In the genomic region with DNA sequence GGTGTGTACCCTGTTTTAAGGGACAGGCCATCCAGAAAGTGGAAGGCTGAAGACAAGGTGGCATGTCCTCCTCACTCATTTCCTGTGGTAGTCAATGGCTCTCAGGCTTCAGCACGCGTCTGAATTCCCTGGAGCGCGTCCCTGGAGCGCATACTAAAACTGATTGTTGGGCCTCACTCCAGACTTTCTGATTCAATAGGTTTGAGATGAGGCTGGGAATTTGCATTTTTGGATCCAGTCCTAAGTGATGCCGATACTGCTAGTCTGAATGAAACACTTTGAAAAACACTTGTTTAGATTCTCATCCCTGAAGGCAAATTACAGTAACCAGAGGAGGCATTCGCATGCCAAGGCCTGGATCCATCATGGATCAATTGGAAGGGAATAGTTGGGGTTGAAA, we compare ENCODE assay signal across 16 mouse cellular contexts.
DNase-seq lines count a peak whose midpoint lies in the region; ATAC-seq lines count a peak whose summit lies in the region.
"Had no signal": no experiment of that assay in that cellular context is flagged by ENCODE, and none has a peak within 500 bp of the region (broad histone marks: within the 10 kb centered on the region; RNA-seq: fewer than 3 reads in every experiment).

No protein-coding gene starts in this region.

- no peaks in the 10 kb centered on the region for H3K4me1 ChIP-seq in hindbrain, embryonic 14.5 days (replicated peaks; ENCODE audit: control insufficient read depth, insufficient read depth, low read length)
- no peaks in the 10 kb centered on the region for H3K4me1 ChIP-seq in hindbrain, embryonic 10.5 days (replicated peaks)
- no peaks in the 10 kb centered on the region for H3K4me1 ChIP-seq in midbrain, embryonic 13.5 days (replicated peaks)
- 0 out of 2 replicates have a peak, but pooled peaks cover 2% of the 10 kb centered on the region for H3K4me1 ChIP-seq in midbrain, embryonic 10.5 days
- H3K4me1 ChIP-seq in forebrain, embryonic 16.5 days (replicated peaks; ENCODE audit: control insufficient read depth, insufficient read depth, low read length): peaks cover 9% of the 10 kb centered on the region
- H3K4me1 ChIP-seq: intestine, embryonic 15.5 days; midbrain, embryonic 12.5 days had no signal

- H3K36me3 ChIP-seq in hindbrain, embryonic 14.5 days (replicated peaks; ENCODE audit: control insufficient read depth, insufficient read depth): no peaks in the 10 kb centered on the region
- H3K36me3 ChIP-seq in hindbrain, embryonic 10.5 days: no peaks in the 10 kb centered on the region
- H3K36me3 ChIP-seq in midbrain, embryonic 13.5 days: no peaks in the 10 kb centered on the region
- no peaks in the 10 kb centered on the region for H3K36me3 ChIP-seq in midbrain, embryonic 10.5 days
- no peaks in the 10 kb centered on the region for H3K36me3 ChIP-seq in forebrain, embryonic 16.5 days (ENCODE audit: control insufficient read depth, insufficient read depth)
- H3K36me3 ChIP-seq: intestine, embryonic 15.5 days; midbrain, embryonic 12.5 days had no signal

- no peak overlapping the region for H3K27ac ChIP-seq in hindbrain, embryonic 14.5 days
- no peak overlapping the region for H3K27ac ChIP-seq in hindbrain, embryonic 10.5 days
- H3K27ac ChIP-seq in midbrain, embryonic 13.5 days: no peak overlapping the region
- no peak overlapping the region for H3K27ac ChIP-seq in midbrain, embryonic 10.5 days (replicated peaks)
- no peak overlapping the region for H3K27ac ChIP-seq in forebrain, embryonic 16.5 days (ENCODE audit: low read length)
- H3K27ac ChIP-seq: intestine, embryonic 15.5 days; midbrain, embryonic 12.5 days had no signal

- H3K27me3 ChIP-seq in hindbrain, embryonic 14.5 days (ENCODE audit: control insufficient read depth, insufficient read depth, low read length): no peaks in the 10 kb centered on the region
- H3K27me3 ChIP-seq in hindbrain, embryonic 10.5 days (ENCODE audit: insufficient read depth, poor library complexity, severe bottlenecking): no peaks in the 10 kb centered on the region
- H3K27me3 ChIP-seq in midbrain, embryonic 13.5 days: no peaks in the 10 kb centered on the region
- H3K27me3 ChIP-seq in midbrain, embryonic 10.5 days (ENCODE audit: low read depth, poor library complexity, severe bottlenecking): no peaks in the 10 kb centered on the region
- H3K27me3 ChIP-seq in forebrain, embryonic 16.5 days (replicated peaks; ENCODE audit: control insufficient read depth, insufficient read depth, low read length): no peaks in the 10 kb centered on the region
- H3K27me3 ChIP-seq: intestine, embryonic 15.5 days; midbrain, embryonic 12.5 days had no signal

- H3K4me2 ChIP-seq in hindbrain, embryonic 14.5 days (replicated peaks): no peak overlapping the region
- H3K4me2 ChIP-seq in midbrain, embryonic 13.5 days (replicated peaks): no peak overlapping the region
- 0 out of 2 replicates have a peak overlapping the region, but pooled peaks have one; percentile 5 for H3K4me2 ChIP-seq in forebrain, embryonic 16.5 days (ENCODE audit: low read length)
- H3K4me2 ChIP-seq: intestine, embryonic 15.5 days; midbrain, embryonic 12.5 days had no signal

- no peak overlapping the region for H3K4me3 ChIP-seq in hindbrain, embryonic 14.5 days (replicated peaks; ENCODE audit: low read length)
- H3K4me3 ChIP-seq in hindbrain, embryonic 10.5 days: no peak overlapping the region
- no peak overlapping the region for H3K4me3 ChIP-seq in midbrain, embryonic 13.5 days (replicated peaks)
- no peak overlapping the region for H3K4me3 ChIP-seq in midbrain, embryonic 10.5 days
- H3K4me3 ChIP-seq in forebrain, embryonic 16.5 days (replicated peaks; ENCODE audit: low read length): no peak overlapping the region
- H3K4me3 ChIP-seq: erythroblast, embryonic 14.5 days; intestine, embryonic 15.5 days; midbrain, embryonic 12.5 days had no signal

- no peaks in the 10 kb centered on the region for H3K9me3 ChIP-seq in hindbrain, embryonic 14.5 days (ENCODE audit: control insufficient read depth, low read length)
- H3K9me3 ChIP-seq in hindbrain, embryonic 10.5 days: no peaks in the 10 kb centered on the region
- no peaks in the 10 kb centered on the region for H3K9me3 ChIP-seq in midbrain, embryonic 13.5 days
- H3K9me3 ChIP-seq in midbrain, embryonic 10.5 days (replicated peaks): no peaks in the 10 kb centered on the region
- no peaks in the 10 kb centered on the region for H3K9me3 ChIP-seq in forebrain, embryonic 16.5 days (ENCODE audit: control insufficient read depth, low read length)
- H3K9me3 ChIP-seq: intestine, embryonic 15.5 days; midbrain, embryonic 12.5 days had no signal

- WGBS in hindbrain, embryonic 14.5 days: 53% methylated on average over 7 of the region's 7 CpGs
- WGBS in hindbrain, embryonic 10.5 days: 88% methylated on average over 7 of the region's 7 CpGs
- 67% methylated on average over 7 of the region's 7 CpGs for WGBS in midbrain, embryonic 13.5 days
- WGBS in midbrain, embryonic 10.5 days: 85% methylated on average over 7 of the region's 7 CpGs
- 19% methylated on average over 7 of the region's 7 CpGs for WGBS in forebrain, embryonic 16.5 days

- H3K9ac ChIP-seq in hindbrain, embryonic 14.5 days: no peak overlapping the region
- H3K9ac ChIP-seq in midbrain, embryonic 13.5 days (replicated peaks): no peak overlapping the region
- H3K9ac ChIP-seq in forebrain, embryonic 16.5 days (replicated peaks; ENCODE audit: low read depth, low read length): no peak overlapping the region
- H3K9ac ChIP-seq: intestine, embryonic 15.5 days; midbrain, embryonic 12.5 days had no signal

- no peak for ATAC-seq in hindbrain, embryonic 14.5 days (ENCODE audit: low FRiP score)
- ATAC-seq in midbrain, embryonic 13.5 days: 0 out of 2 replicates have a peak, but pooled peaks have one; percentile 27
- ATAC-seq in forebrain, embryonic 16.5 days: peak; percentile 92
- ATAC-seq: intestine, embryonic 15.5 days had no signal

- peak; percentile 42 for DNase-seq in hindbrain, embryonic 14.5 days (ENCODE audit: low spot score)
- no peak for DNase-seq in hindbrain, embryonic 10.5 days (ENCODE audit: low spot score)
- no peak for DNase-seq in midbrain, embryonic 10.5 days (ENCODE audit: low spot score)
- DNase-seq in right cerebral cortex, postnatal 25 days: peak; percentile 9
- no peak for DNase-seq in cerebellum, adult 18-20 months
- DNase-seq: cerebellum, postnatal 14 days; heart, postnatal 4 days; kidney, postnatal 4 days; lung, adult 18-20 months; lung, postnatal 4 days; thymus, postnatal 4 days had no signal

Comparison
In these comparisons a context has a peak if more than half of its experiments do, and no peak if none do; other contexts are left out.
1. DNase-seq: peak in hindbrain, embryonic 14.5 days (single experiment) and right cerebral cortex, postnatal 25 days (single experiment); none in hindbrain, embryonic 10.5 days (single experiment), midbrain, embryonic 10.5 days (single experiment) and cerebellum, adult 18-20 months (0 of 2).